Mouse (Mus musculus) neural tube, embryonic 11.5 days (tissue): ENCODE measurements around the gene Litaf. TPM values are rescaled to one million over a fixed set of nuclear protein-coding genes. Genes with fewer than 3 reads are reported as not detected.

Source experiments
- ATAC-seq: fragments of 200-750 bp; cut with Nextera tagmentation; 2 replicates; pipeline ENCODE4 v1.8.0; 2017; ENCODE audit warnings: moderate number of reproducible peaks, mild to moderate bottlenecking, moderate TSS enrichment, moderate library complexity; ENCODE audit not compliant: insufficient read depth, low FRiP score, low TSS enrichment
- DNase-seq: peaks from one replicate; pipeline ENCODE4 v3.0.0-alpha.2; 2015; ENCODE audit warnings: low spot score
- H3K27ac ChIP-seq: fragments of 300-500 bp; sonication (generic); 2 replicates; pipeline ENCODE4 v1.5.1; 2014; ENCODE audit warnings: low read depth, mild to moderate bottlenecking, low read length
- H3K27me3 ChIP-seq: fragments of 300-500 bp; sonication (generic); 2 replicates; pipeline ENCODE4 v1.6.1; 2014; ENCODE audit warnings: mild to moderate bottlenecking, low read length, mixed read lengths; ENCODE audit not compliant: control insufficient read depth, insufficient read depth
- H3K36me3 ChIP-seq: fragments of 300-500 bp; sonication (generic); 2 replicates; pipeline ENCODE4 v1.6.1; 2014; ENCODE audit warnings: mild to moderate bottlenecking, low read length, moderate library complexity, mixed read lengths; ENCODE audit not compliant: control insufficient read depth, insufficient read depth
- H3K4me1 ChIP-seq: fragments of 300-500 bp; sonication (generic); 2 replicates; pipeline ENCODE4 v1.6.1; 2014; ENCODE audit warnings: low read length, mixed read lengths; ENCODE audit not compliant: control insufficient read depth, insufficient read depth
- H3K4me2 ChIP-seq: fragments of 300-500 bp; sonication (generic); 2 replicates; pipeline ENCODE4 v1.6.1; 2014; ENCODE audit warnings: low read depth, mild to moderate bottlenecking, moderate library complexity
- H3K4me3 ChIP-seq: fragments of 300-500 bp; sonication (generic); 2 replicates; pipeline ENCODE4 v1.5.1; 2014; ENCODE audit warnings: low read depth, low read length
- H3K9ac ChIP-seq: fragments of 300-500 bp; sonication (generic); 2 replicates; pipeline ENCODE4 v1.6.1; 2014; ENCODE audit warnings: mild to moderate bottlenecking, low read length
- H3K9me3 ChIP-seq: fragments of 300-500 bp; sonication (generic); 2 replicates; pipeline ENCODE4 v1.6.1; 2016; ENCODE audit warnings: low read length; ENCODE audit not compliant: control insufficient read depth
- WGBS: fragments of 180-500 bp; shearing (Covaris S2); extraction: QIAGEN DNeasy Blood & Tissue Kit; methylation state at CpG from one replicate; pipeline ENCODE4 v1.1.7; 2014; 5-methylcytosine and 5-hydroxymethylcytosine counted together
- polyA plus RNA-seq: library from polyadenylated mRNA; unstranded; fragments of >200 nt; fragmentation: Nextera tagmentation; extraction: Ambion mirVana; gene quantifications from 2 replicates; pipeline ENCODE4 v1.2.1, GENCODE M21; 2014

Litaf gene
- polyA plus RNA-seq, 1 experiment from 2014 or later = 59.3 TPM

- Histone ChIP-seq H3K36me3 (no peaks in the 10 kb centered on the region; the same call in 1 of the 2 replicates), H3K4me1 (no peaks in the 10 kb centered on the region)
- no peak for DNase-seq
Observed at GRCm38 (mm10) chr16:10956938-10957685, 108.8 kb downstream of the Litaf start.

GRCm38 (mm10) chr16:10955078-10955477 is 110.9 kb downstream of the Litaf start:
- no peak overlapping the region for H3K9ac ChIP-seq
- no peaks in the 10 kb centered on the region for H3K4me1 ChIP-seq
- H3K9me3 ChIP-seq = no peaks in the 10 kb centered on the region
- 91% methylated on average over 4 of the region's 4 CpGs for WGBS
- ATAC-seq (no peak), DNase-seq (no peak)
- no peak overlapping the region for H3K4me2 ChIP-seq
- H3K27me3 ChIP-seq = no peaks in the 10 kb centered on the region
- H3K36me3 ChIP-seq = no peaks in the 10 kb centered on the region; the same call in 1 of the 2 replicates
- H3K27ac ChIP-seq = no peak overlapping the region
- no peak overlapping the region for H3K4me3 ChIP-seq

More at GRCm38 (mm10) chr16:10956938-10957685, 108.8 kb downstream of the Litaf start:
- Histone ChIP-seq H3K9ac (no peak overlapping the region), H3K27ac (no peak overlapping the region), H3K4me3 (no peak overlapping the region), H3K27me3 (no peaks in the 10 kb centered on the region), H3K4me2 (no peak overlapping the region), H3K9me3 (no peaks in the 10 kb centered on the region)
- 81% methylated on average over 8 of the region's 8 CpGs for WGBS
- ATAC-seq = no peak

GRCm38 (mm10) chr16:10952881-10953280 is 113.1 kb downstream of the Litaf start:
- no peaks in the 10 kb centered on the region for H3K9me3 ChIP-seq
- no peak overlapping the region for H3K27ac ChIP-seq
- DNase-seq (no peak), ATAC-seq (no peak)
- WGBS = 87% methylated on average over 3 of the region's 3 CpGs
- no peak overlapping the region for H3K4me3 ChIP-seq
- no peaks in the 10 kb centered on the region for H3K27me3 ChIP-seq
- H3K4me1 ChIP-seq = no peaks in the 10 kb centered on the region
- H3K4me2 ChIP-seq = no peak overlapping the region
- H3K36me3 ChIP-seq = no peaks in the 10 kb centered on the region
- H3K9ac ChIP-seq = no peak overlapping the region

GRCm38 (mm10) chr16:10952071-10952470 is 113.9 kb downstream of the Litaf start:
- Histone ChIP-seq H3K27ac (no peak overlapping the region), H3K27me3 (no peaks in the 10 kb centered on the region), H3K4me3 (no peak overlapping the region), H3K4me1 (no peaks in the 10 kb centered on the region), H3K36me3 (no peaks in the 10 kb centered on the region), H3K9me3 (no peaks in the 10 kb centered on the region), H3K9ac (no peak overlapping the region), H3K4me2 (no peak overlapping the region)
- WGBS = 62% methylated on average over 2 of the region's 2 CpGs
- no peak for ATAC-seq
- no peak for DNase-seq

DNA sequence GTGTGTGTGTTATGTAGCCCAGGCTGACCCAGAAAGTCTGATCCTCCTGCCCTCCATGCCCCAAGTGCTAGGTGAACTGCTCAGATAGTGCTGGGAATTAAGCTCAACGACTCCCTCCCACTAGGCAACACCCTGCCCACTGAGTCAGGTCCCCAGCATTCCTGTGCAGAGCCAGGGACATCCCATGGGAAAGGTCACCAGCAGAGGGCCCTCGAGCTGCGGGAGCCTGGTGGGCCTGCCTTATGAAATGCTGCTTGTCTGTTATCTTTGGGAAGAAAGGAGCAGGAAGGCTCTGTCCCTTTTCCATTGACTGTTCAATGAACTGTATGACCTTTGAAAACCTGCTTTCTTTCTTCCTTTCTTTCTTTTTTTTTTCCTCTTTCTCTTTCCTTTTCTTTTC is 114.4 kb downstream of the Litaf start:
- H3K4me3 ChIP-seq = no peak overlapping the region
- H3K27me3 ChIP-seq = no peaks in the 10 kb centered on the region
- 10% methylated on average over 3 of the region's 3 CpGs for WGBS
- H3K9me3 ChIP-seq = no peaks in the 10 kb centered on the region
- H3K9ac ChIP-seq = no peak overlapping the region
- H3K4me2 ChIP-seq = no peak overlapping the region
- no peak overlapping the region for H3K27ac ChIP-seq
- DNase-seq (peak; percentile 28), ATAC-seq (no peak)
- H3K4me1 ChIP-seq = no peaks in the 10 kb centered on the region
- no peaks in the 10 kb centered on the region for H3K36me3 ChIP-seq

GRCm38 (mm10) chr16:10950539-10950938 is 115.4 kb downstream of the Litaf start:
- no peak overlapping the region for H3K27ac ChIP-seq
- no peak overlapping the region for H3K4me2 ChIP-seq
- H3K27me3 ChIP-seq = no peaks in the 10 kb centered on the region
- no peaks in the 10 kb centered on the region for H3K4me1 ChIP-seq
- H3K9ac ChIP-seq = no peak overlapping the region
- H3K4me3 ChIP-seq = no peak overlapping the region
- H3K36me3 ChIP-seq = no peaks in the 10 kb centered on the region
- DNase-seq (no peak), ATAC-seq (no peak)
- H3K9me3 ChIP-seq = no peaks in the 10 kb centered on the region
- WGBS = 89% methylated on average over 9 of the region's 9 CpGs

- DNase-seq (no peak), ATAC-seq (no peak)
- Histone ChIP-seq H3K4me2 (no peak overlapping the region), H3K4me1 (no peaks in the 10 kb centered on the region), H3K27me3 (no peaks in the 10 kb centered on the region), H3K36me3 (no peaks in the 10 kb centered on the region), H3K4me3 (no peak overlapping the region), H3K9me3 (no peaks in the 10 kb centered on the region), H3K9ac (no peak overlapping the region), H3K27ac (no peak overlapping the region)
- WGBS = 28% methylated on average over 3 of the region's 3 CpGs
Observed at GRCm38 (mm10) chr16:10947724-10948123, 118.2 kb downstream of the Litaf start.

GRCm38 (mm10) chr16:10945381-10946127 is 120.4 kb downstream of the Litaf start:
- no peak for DNase-seq
- H3K9me3 ChIP-seq = no peaks in the 10 kb centered on the region
- H3K4me1 ChIP-seq = no peaks in the 10 kb centered on the region
- H3K27me3 ChIP-seq = no peaks in the 10 kb centered on the region
- no peak overlapping the region for H3K9ac ChIP-seq
- H3K4me2 ChIP-seq = no peak overlapping the region
- H3K36me3 ChIP-seq = no peaks in the 10 kb centered on the region
- H3K27ac ChIP-seq = no peak overlapping the region
- H3K4me3 ChIP-seq = no peak overlapping the region
- 88% methylated on average over 7 of the region's 7 CpGs for WGBS
- ATAC-seq = no peak

GRCm38 (mm10) chr16:10944545-10944944 is 121.4 kb downstream of the Litaf start:
- Histone ChIP-seq H3K9ac (no peak overlapping the region), H3K36me3 (no peaks in the 10 kb centered on the region), H3K4me2 (no peak overlapping the region), H3K27me3 (no peaks in the 10 kb centered on the region), H3K27ac (no peak overlapping the region), H3K4me1 (no peaks in the 10 kb centered on the region), H3K4me3 (no peak overlapping the region), H3K9me3 (no peaks in the 10 kb centered on the region)
- ATAC-seq (no peak), DNase-seq (no peak)
- WGBS = 83% methylated on average over 7 of the region's 7 CpGs
